Mouse (Mus musculus): Measurements from ENCODE around the gene Akt1. TPM values are rescaled to one million over a fixed set of nuclear protein-coding genes. Genes with fewer than 3 reads are reported as not detected.

Akt1 gene
- total and polyA plus RNA-seq, 3 experiments, result 121 to 461 (median 168) TPM

DNA sequence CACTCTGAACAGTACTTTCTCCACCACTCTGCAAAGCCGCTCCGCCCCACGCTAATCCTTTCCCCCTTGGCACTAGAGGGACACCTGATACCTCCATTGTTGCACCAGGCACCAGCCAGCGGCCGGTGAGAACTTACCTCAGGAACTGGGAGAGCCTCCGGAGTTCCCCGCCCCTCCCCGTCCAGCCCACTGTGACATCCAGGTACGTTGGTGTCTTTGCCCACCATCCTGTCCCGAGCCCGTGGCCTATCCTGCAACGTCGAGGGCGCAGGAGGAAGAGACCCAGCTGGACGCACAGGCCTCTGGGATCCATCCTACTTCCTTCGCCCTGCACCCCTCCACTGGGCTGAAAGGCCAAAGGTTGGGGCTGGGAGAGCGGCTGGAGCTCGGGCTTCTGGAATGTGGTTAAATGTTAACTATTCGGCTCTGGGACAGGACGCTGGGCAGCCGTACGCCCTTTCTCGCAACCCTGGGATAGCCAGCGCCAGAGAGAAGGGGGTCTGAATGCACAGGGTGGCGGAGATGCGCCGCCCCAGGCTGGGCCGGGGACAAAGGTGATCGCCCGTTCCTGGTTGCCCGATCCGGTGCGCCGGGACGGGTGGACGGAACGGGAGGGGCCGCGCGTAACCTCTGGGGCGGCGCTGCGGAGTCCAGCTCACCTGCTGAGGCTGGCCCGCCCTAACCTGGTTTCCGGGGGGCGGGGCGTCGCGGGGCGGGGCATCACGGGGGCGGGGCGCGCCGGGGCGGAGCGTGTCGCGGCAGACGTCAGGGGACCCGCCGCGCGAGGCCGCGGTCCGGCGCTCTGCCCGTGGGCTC is 46.9 kb upstream of the Akt1 start:
- H3K27me3 ChIP-seq (ENCODE audit: insufficient read depth, low read length), result peaks cover 14% of the 10 kb centered on the region
- no peak for TF ChIP-seq POLR2AphosphoS5 (IDR thresholded peaks at IDR 0.05; ENCODE audit: insufficient replicate concordance, low read depth, low read length)
- TF ChIP-seq GATA2 (IDR thresholded peaks at IDR 0.05; ENCODE audit: borderline replicate concordance, low read depth, low read length), result no peak
- TF ChIP-seq TAL1 (conservative IDR thresholded peaks at IDR 0.05; ENCODE audit: low read depth, low read length), result no peak
- peaks cover 13% of the 10 kb centered on the region for H3K9me3 ChIP-seq (replicated peaks)
- H3K36me3 ChIP-seq (replicated peaks), result no peaks in the 10 kb centered on the region
- ATAC-seq (ENCODE audit: extremely low read depth, insufficient number of reproducible peaks, low FRiP score, poor library complexity, severe bottlenecking) (no peak), DNase-seq (ENCODE audit: low spot score) (no peak)
- no peaks in the 10 kb centered on the region for H3K4me1 ChIP-seq (ENCODE audit: insufficient read depth, low read depth, low read length)
- no peak overlapping the region for H3K4me3 ChIP-seq (ENCODE audit: low read depth, low read length)

DNA sequence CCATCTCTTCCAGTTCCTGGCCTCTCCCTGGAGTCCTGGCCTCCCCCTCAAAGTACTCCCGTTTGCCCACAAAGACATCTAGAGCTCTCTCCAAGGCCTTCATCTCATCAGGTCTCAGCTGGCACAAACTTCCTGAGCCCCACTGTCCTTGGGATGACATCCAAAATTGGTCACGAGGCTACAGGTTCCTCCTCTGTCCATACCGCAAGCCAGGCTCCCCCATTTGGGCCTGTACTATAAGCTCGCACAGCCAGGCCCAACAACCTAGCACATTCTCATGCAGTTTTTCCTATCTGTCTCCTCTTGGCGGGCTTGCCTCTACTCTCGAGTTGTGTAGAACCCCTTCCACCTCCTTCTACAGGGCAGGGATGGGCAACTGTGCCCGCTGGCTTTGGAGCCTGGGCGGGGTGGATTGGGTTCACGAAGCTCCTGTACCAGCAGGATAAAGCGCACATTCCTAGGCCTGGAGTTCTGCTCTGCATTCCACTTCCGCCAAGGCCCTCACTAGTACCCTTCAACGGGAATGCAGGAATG is 46.3 kb upstream of the Akt1 start:
- DNase-seq (ENCODE audit: low spot score) (no peak), ATAC-seq (ENCODE audit: extremely low read depth, insufficient number of reproducible peaks, low FRiP score, poor library complexity, severe bottlenecking) (no peak)
- no peak for TF ChIP-seq GATA1 (IDR thresholded peaks at IDR 0.05; ENCODE audit: borderline replicate concordance, low read length)
- no peak for TF ChIP-seq TAL1 (conservative IDR thresholded peaks at IDR 0.05; ENCODE audit: low read depth, low read length)
- TF ChIP-seq GATA2 (IDR thresholded peaks at IDR 0.05; ENCODE audit: borderline replicate concordance, low read depth, low read length), result no peak
- TF ChIP-seq CTCF (IDR thresholded peaks at IDR 0.05; ENCODE audit: low read depth, low read length), result no peak
- no peak for TF ChIP-seq POLR2AphosphoS5 (IDR thresholded peaks at IDR 0.05; ENCODE audit: insufficient replicate concordance, low read depth, low read length)
- H3K27me3 ChIP-seq (ENCODE audit: insufficient read depth, low read length), result peaks cover 8% of the 10 kb centered on the region; the same call in 1 of the 2 replicates
- H3K36me3 ChIP-seq (replicated peaks), result no peaks in the 10 kb centered on the region
- H3K4me1 ChIP-seq (ENCODE audit: insufficient read depth, low read depth, low read length), result no peaks in the 10 kb centered on the region
- H3K4me3 ChIP-seq (ENCODE audit: low read depth, low read length), result no peak overlapping the region
- peaks cover 13% of the 10 kb centered on the region for H3K9me3 ChIP-seq (replicated peaks)

DNA sequence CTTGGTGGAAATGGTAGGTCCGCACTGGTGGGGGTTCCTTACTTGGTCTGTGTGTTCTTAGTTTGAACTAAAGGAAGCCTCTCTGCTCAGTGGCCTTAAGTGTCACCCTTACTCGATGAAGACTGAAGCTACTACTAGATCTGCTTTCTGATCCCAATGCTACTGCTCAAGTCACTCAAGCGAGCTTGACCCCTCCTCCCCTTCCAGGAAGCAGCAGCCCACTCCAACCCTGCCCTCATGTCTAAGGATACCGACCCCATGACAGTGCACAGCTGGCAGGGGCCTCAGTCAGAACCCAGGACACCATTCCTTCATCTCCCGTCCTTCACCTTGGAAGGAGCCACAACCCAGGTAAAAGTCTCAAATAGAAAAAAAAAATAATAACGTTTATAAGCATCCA is 45.5 kb upstream of the Akt1 start, which contains the start of gene Cep170b:
TSS of gene Cep170b (plus strand) at position 240 of the 400 bp plus-strand sequence.
- H3K9me3 ChIP-seq (replicated peaks), result peaks cover 13% of the 10 kb centered on the region
- H3K36me3 ChIP-seq (replicated peaks), result no peaks in the 10 kb centered on the region
- no peak for ATAC-seq (ENCODE audit: extremely low read depth, insufficient number of reproducible peaks, low FRiP score, poor library complexity, severe bottlenecking)
- H3K4me3 ChIP-seq (ENCODE audit: low read depth, low read length), result no peak within 1 kb of the TSS
- TF ChIP-seq CTCF (IDR thresholded peaks at IDR 0.05; ENCODE audit: low read depth, low read length) (no peak), GATA2 (IDR thresholded peaks at IDR 0.05; ENCODE audit: borderline replicate concordance, low read depth, low read length) (no peak), TAL1 (conservative IDR thresholded peaks at IDR 0.05; ENCODE audit: low read depth, low read length) (no peak), GATA1 (IDR thresholded peaks at IDR 0.05; ENCODE audit: borderline replicate concordance, low read length) (no peak)
- DNase-seq (ENCODE audit: low spot score), result no peak
- no peaks in the 10 kb centered on the region for H3K4me1 ChIP-seq (ENCODE audit: insufficient read depth, low read depth, low read length)
- peaks cover 7% of the 10 kb centered on the region; the same call in 1 of the 2 replicates for H3K27me3 ChIP-seq (ENCODE audit: insufficient read depth, low read length)

- Histone ChIP-seq H3K27me3 (ENCODE audit: insufficient read depth, low read length) (peaks cover 10% of the 10 kb centered on the region; the same call in 1 of the 2 replicates), H3K9me3 (replicated peaks) (peaks cover 13% of the 10 kb centered on the region)
Observed at GRCm38 (mm10) chr12:112718995-112719394, 44.3 kb upstream of the Akt1 start.

DNA sequence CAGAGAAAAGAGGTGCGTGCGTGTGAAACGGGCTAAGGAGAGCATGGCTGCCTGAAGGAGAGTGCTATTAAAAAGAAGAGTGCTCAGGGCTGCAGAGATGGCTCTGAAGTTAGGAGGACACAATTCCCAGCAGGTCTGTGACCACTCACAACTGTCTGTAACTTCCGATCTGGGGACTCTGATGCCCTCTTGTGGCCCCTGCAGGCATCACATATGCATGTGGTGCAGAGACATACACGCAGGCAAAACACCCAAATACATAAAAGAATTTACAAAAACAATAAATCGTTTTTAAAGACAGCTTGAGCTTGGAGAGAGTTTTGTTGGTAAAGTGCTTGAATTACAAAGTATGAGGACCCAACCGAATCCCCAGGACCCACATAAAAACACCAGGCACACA is 42.5 kb upstream of the Akt1 start:
- peaks cover 3% of the 10 kb centered on the region; the same call in 1 of the 2 replicates for H3K27me3 ChIP-seq (ENCODE audit: insufficient read depth, low read length)
- DNase-seq (ENCODE audit: low spot score) (peak; percentile 43), ATAC-seq (ENCODE audit: extremely low read depth, insufficient number of reproducible peaks, low FRiP score, poor library complexity, severe bottlenecking) (0 out of 2 replicates have a peak, but pooled peaks have one; percentile 50)
- no peaks in the 10 kb centered on the region for H3K36me3 ChIP-seq (replicated peaks)
- TF ChIP-seq CTCF (IDR thresholded peaks at IDR 0.05; ENCODE audit: low read depth, low read length) (peak; percentile 67), POLR2AphosphoS5 (IDR thresholded peaks at IDR 0.05; ENCODE audit: insufficient replicate concordance, low read depth, low read length) (no peak)
- H3K4me3 ChIP-seq (ENCODE audit: low read depth, low read length), result no peak overlapping the region
- H3K4me1 ChIP-seq (ENCODE audit: insufficient read depth, low read depth, low read length), result no peaks in the 10 kb centered on the region
- H3K9me3 ChIP-seq (replicated peaks), result peaks cover 10% of the 10 kb centered on the region

More at GRCm38 (mm10) chr12:112718995-112719394, 44.3 kb upstream of the Akt1 start:
- no peak for ATAC-seq (ENCODE audit: extremely low read depth, insufficient number of reproducible peaks, low FRiP score, poor library complexity, severe bottlenecking)
- no peak for TF ChIP-seq GATA2 (IDR thresholded peaks at IDR 0.05; ENCODE audit: borderline replicate concordance, low read depth, low read length)
- TF ChIP-seq TAL1 (conservative IDR thresholded peaks at IDR 0.05; ENCODE audit: low read depth, low read length), result no peak
- no peak for TF ChIP-seq CTCF (IDR thresholded peaks at IDR 0.05; ENCODE audit: low read depth, low read length)
- no peak for TF ChIP-seq GATA1 (IDR thresholded peaks at IDR 0.05; ENCODE audit: borderline replicate concordance, low read length)
- TF ChIP-seq POLR2AphosphoS5 (IDR thresholded peaks at IDR 0.05; ENCODE audit: insufficient replicate concordance, low read depth, low read length), result no peak
- H3K36me3 ChIP-seq (replicated peaks), result no peaks in the 10 kb centered on the region
- H3K4me3 ChIP-seq (ENCODE audit: low read depth, low read length), result no peak overlapping the region
- H3K4me1 ChIP-seq (ENCODE audit: insufficient read depth, low read depth, low read length), result no peaks in the 10 kb centered on the region
- no peak for DNase-seq (ENCODE audit: low spot score)

GRCm38 (mm10) chr12:112713984-112714383 is 39.3 kb upstream of the Akt1 start:
- Histone ChIP-seq H3K4me1 (ENCODE audit: insufficient read depth, low read depth, low read length) (no peaks in the 10 kb centered on the region), H3K9me3 (replicated peaks) (peaks cover 4% of the 10 kb centered on the region), H3K36me3 (replicated peaks) (no peaks in the 10 kb centered on the region), H3K4me3 (ENCODE audit: low read depth, low read length) (no peak overlapping the region), H3K27me3 (ENCODE audit: insufficient read depth, low read length) (peaks cover 7% of the 10 kb centered on the region; the same call in 1 of the 2 replicates)
- ATAC-seq (ENCODE audit: extremely low read depth, insufficient number of reproducible peaks, low FRiP score, poor library complexity, severe bottlenecking) (no peak), DNase-seq (ENCODE audit: low spot score) (no peak)
- no peak for TF ChIP-seq TAL1 (conservative IDR thresholded peaks at IDR 0.05; ENCODE audit: low read depth, low read length)

Measured in G1E (cell line).